Mouse (Mus musculus): ENCODE results near the gene Mturn.

Gene Mturn

GRCm38 (mm10) chr6:54731726-54732125 is 50.3 kb downstream of the Mturn start:
- no peak for DNase-seq

GRCm38 (mm10) chr6:54732721-54733120 is 51.3 kb downstream of the Mturn start:
- no peak for DNase-seq

- peak; percentile 49 for DNase-seq
These were observed 54.7 kb downstream of the Mturn start for GRCm38 (mm10) chr6:54736126-54736525.

GRCm38 (mm10) chr6:54737255-54737654 is 55.8 kb downstream of the Mturn start:
- no peak for DNase-seq

- DNase-seq, result no peak
These were observed 56.3 kb downstream of the Mturn start for GRCm38 (mm10) chr6:54737684-54738083.

GRCm38 (mm10) chr6:54749056-54749455 is 67.6 kb downstream of the Mturn start:
- no peak for DNase-seq

GRCm38 (mm10) chr6:54751621-54752020 is 70.2 kb downstream of the Mturn start:
- no peak for DNase-seq

GRCm38 (mm10) chr6:54752076-54752475 is 70.7 kb downstream of the Mturn start:
- no peak for DNase-seq
